Mouse (Mus musculus) lung, postnatal 0 days (tissue): Measurements from ENCODE around the gene Rars2. TPM values are rescaled to one million over a fixed set of nuclear protein-coding genes. Genes with fewer than 3 reads are reported as not detected.

ENCODE experiments used
- ATAC-seq: fragments of 200-750 bp; cut with Nextera tagmentation; 2 replicates; pipeline ENCODE4 v1.8.0; 2017; ENCODE audit warnings: moderate library complexity
- DNase-seq: peaks from one replicate; pipeline ENCODE4 v3.0.0-alpha.2; 2016; ENCODE audit warnings: low spot score
- H3K27ac ChIP-seq: fragments of 300-500 bp; sonication (generic); 2 replicates; pipeline ENCODE4 v1.5.1; 2014; ENCODE audit warnings: antibody characterized with exemption, mild to moderate bottlenecking, low read length, mixed read lengths
- H3K27me3 ChIP-seq: fragments of 300-500 bp; sonication (generic); replicated peaks from 2 replicates; pipeline ENCODE4 v1.6.1; 2014; ENCODE audit warnings: low read length, mixed read lengths; ENCODE audit not compliant: insufficient read depth
- H3K36me3 ChIP-seq: fragments of 300-500 bp; sonication (generic); 2 replicates; pipeline ENCODE4 v1.6.1; 2014; ENCODE audit warnings: low read length, mixed read lengths; ENCODE audit not compliant: insufficient read depth
- H3K4me1 ChIP-seq: fragments of 300-500 bp; sonication (generic); 2 replicates; pipeline ENCODE4 v1.6.1; 2014; ENCODE audit warnings: antibody characterized with exemption, low read depth, low read length, mixed read lengths; ENCODE audit not compliant: insufficient read depth
- H3K4me2 ChIP-seq: fragments of 300-500 bp; sonication (generic); replicated peaks from 2 replicates; pipeline ENCODE4 v1.6.1; 2014; ENCODE audit warnings: low read depth, mild to moderate bottlenecking, low read length, moderate library complexity, mixed read lengths
- H3K4me3 ChIP-seq: fragments of 300-500 bp; sonication (generic); 2 replicates; pipeline ENCODE4 v1.5.1; 2014; ENCODE audit warnings: low read depth, low read length
- H3K9ac ChIP-seq: fragments of 300-500 bp; sonication (generic); replicated peaks from 2 replicates; pipeline ENCODE4 v1.6.1; 2014; ENCODE audit warnings: low read depth, mild to moderate bottlenecking
- H3K9me3 ChIP-seq: fragments of 300-500 bp; sonication (generic); 2 replicates; pipeline ENCODE4 v1.6.1; 2016; ENCODE audit warnings: low read length, mixed read lengths
- CTCF ChIP-seq: IDR thresholded peaks from 2 replicates; pipeline ENCODE4 v1.5.1; 2016; ENCODE audit warnings: antibody characterized with exemption, mild to moderate bottlenecking
- EP300 ChIP-seq: IDR thresholded peaks from 2 replicates; pipeline ENCODE4 v1.6.1; 2016; ENCODE audit warnings: antibody characterized with exemption, mild to moderate bottlenecking, control low read depth
- WGBS: fragments of 180-500 bp; shearing (Covaris S2); extraction: QIAGEN DNeasy Blood & Tissue Kit; methylation state at CpG from one replicate; pipeline ENCODE4 v1.1.7; 2014; 5-methylcytosine and 5-hydroxymethylcytosine counted together
- polyA plus RNA-seq: library from polyadenylated mRNA; unstranded; fragments of >200 nt; fragmentation: Nextera tagmentation; extraction: Ambion mirVana; gene quantifications from 2 replicates; pipeline ENCODE4 v1.2.1, GENCODE M21; 2015

Gene Rars2
- polyA plus RNA-seq, 1 experiment from 2014 or later = 31.9 TPM

DNA sequence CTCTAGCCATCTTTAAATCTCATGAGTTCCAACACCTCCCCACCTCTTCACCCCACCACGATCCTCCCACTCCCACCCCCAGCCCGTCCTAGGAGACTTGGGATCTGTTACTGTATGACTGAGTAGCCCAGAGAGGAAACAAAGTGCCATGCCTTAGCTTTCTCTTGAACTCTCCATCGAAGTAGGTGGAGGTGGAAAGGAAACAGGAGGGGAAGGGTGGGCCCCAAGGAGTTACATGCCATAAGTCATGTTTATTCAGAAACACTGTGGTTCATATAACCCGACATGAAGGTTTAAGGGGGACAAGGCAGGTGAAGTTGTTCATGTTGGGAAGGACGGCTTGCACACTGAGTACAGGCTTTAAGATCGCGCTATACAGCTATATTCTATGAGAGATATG is 22.6 kb downstream of the Rars2 start:
- TF ChIP-seq EP300 (no peak), CTCF (no peak)
- Histone ChIP-seq H3K4me3 (no peak overlapping the region), H3K4me1 (no peaks in the 10 kb centered on the region), H3K27me3 (no peaks in the 10 kb centered on the region), H3K27ac (no peak overlapping the region), H3K4me2 (no peak overlapping the region), H3K9me3 (no peaks in the 10 kb centered on the region), H3K9ac (no peak overlapping the region), H3K36me3 (peaks cover 11% of the 10 kb centered on the region; the same call in 1 of the 2 replicates)
- 90% methylated on average over 7 of the region's 7 CpGs for WGBS
- DNase-seq (no peak), ATAC-seq (no peak)

DNA sequence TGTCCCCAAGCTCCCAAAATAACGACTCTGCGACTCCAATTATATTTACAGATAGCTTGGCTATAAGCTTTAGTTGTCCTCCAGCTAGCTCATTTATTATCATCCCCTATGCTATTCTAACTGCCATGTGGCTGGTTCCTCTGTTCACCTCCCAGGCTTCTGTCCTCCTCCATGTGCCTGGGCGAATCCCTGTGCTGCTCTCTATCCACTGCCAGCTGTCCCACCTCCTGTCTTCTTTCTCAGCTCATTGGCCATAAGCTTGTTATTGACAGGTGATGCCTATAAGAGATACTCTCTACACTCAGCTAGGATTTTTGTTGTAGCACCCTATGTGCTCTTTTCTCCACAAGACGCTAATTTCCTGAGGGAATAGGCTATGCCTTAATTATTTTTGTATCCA is 23.1 kb downstream of the Rars2 start:
- 87% methylated on average over 4 of the region's 4 CpGs for WGBS
- H3K36me3 ChIP-seq = peaks cover 11% of the 10 kb centered on the region; the same call in 1 of the 2 replicates
- DNase-seq = no peak
- TF ChIP-seq EP300 (no peak), CTCF (no peak)
- H3K4me3 ChIP-seq = no peak overlapping the region
- H3K4me1 ChIP-seq = no peaks in the 10 kb centered on the region
- H3K27ac ChIP-seq = no peak overlapping the region
- H3K4me2 ChIP-seq = no peak overlapping the region
- H3K9ac ChIP-seq = no peak overlapping the region
- no peaks in the 10 kb centered on the region for H3K27me3 ChIP-seq
- H3K9me3 ChIP-seq = no peaks in the 10 kb centered on the region
- ATAC-seq = no peak

- H3K9ac ChIP-seq = no peak overlapping the region
- H3K4me1 ChIP-seq = no peaks in the 10 kb centered on the region
- TF ChIP-seq EP300 (no peak), CTCF (no peak)
- H3K27me3 ChIP-seq = no peaks in the 10 kb centered on the region
- ATAC-seq = no peak
- 88% methylated on average over 5 of the region's 5 CpGs for WGBS
- no peaks in the 10 kb centered on the region for H3K9me3 ChIP-seq
- peaks cover 9% of the 10 kb centered on the region; the same call in 1 of the 2 replicates for H3K36me3 ChIP-seq
- no peak overlapping the region for H3K27ac ChIP-seq
- no peak overlapping the region for H3K4me2 ChIP-seq
- H3K4me3 ChIP-seq = no peak overlapping the region
- DNase-seq = no peak
Measured at GRCm38 (mm10) chr4:34639745-34640364, 25.1 kb downstream of the Rars2 start.

- H3K4me2 ChIP-seq = no peak overlapping the region
- H3K27ac ChIP-seq = no peak overlapping the region
- no peaks in the 10 kb centered on the region for H3K27me3 ChIP-seq
- ATAC-seq = no peak
- no peaks in the 10 kb centered on the region for H3K9me3 ChIP-seq
- no peak overlapping the region for H3K4me3 ChIP-seq
- no peaks in the 10 kb centered on the region for H3K4me1 ChIP-seq
- 98% methylated on average over 3 of the region's 3 CpGs for WGBS
- no peak overlapping the region for H3K9ac ChIP-seq
- peaks cover 6% of the 10 kb centered on the region; the same call in 1 of the 2 replicates for H3K36me3 ChIP-seq
- no peak for DNase-seq
- TF ChIP-seq CTCF (no peak), EP300 (no peak)
Measured at GRCm38 (mm10) chr4:34640731-34641130, 26.0 kb downstream of the Rars2 start.

DNA sequence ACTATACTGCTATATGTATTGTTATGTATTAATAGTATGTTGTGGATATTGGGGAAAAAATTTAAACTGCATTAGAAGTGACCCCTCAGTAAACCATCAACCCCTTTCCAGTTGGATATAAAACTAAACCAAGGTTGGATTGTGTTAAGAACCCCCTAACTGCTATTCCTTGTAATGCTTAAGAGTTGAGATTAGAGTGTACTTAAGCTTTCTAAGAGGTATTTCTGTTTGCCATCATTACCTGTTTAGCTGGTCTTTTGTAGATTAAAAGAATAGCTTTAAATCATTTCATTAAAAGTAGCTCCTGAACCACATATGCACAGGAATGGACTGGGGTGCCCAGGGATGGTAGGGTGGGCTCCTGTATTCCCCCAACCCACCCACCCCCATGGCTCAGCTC is 30.0 kb downstream of the Rars2 start:
- Histone ChIP-seq H3K36me3 (peaks cover 15% of the 10 kb centered on the region; the same call in 1 of the 2 replicates), H3K4me2 (0 out of 2 replicates have a peak overlapping the region, but pooled peaks have one; percentile 3), H3K27ac (0 out of 2 replicates have a peak overlapping the region, but pooled peaks have one; percentile 51), H3K27me3 (no peaks in the 10 kb centered on the region), H3K4me1 (no peaks in the 10 kb centered on the region), H3K9ac (no peak overlapping the region), H3K9me3 (no peaks in the 10 kb centered on the region), H3K4me3 (no peak overlapping the region)
- peak; percentile 55; the same call in 1 of the 2 replicates for ATAC-seq
- DNase-seq = peak; percentile 61
- TF ChIP-seq EP300 (0 out of 2 replicates have a peak, but pooled peaks have one; percentile 17), CTCF (no peak)

DNA sequence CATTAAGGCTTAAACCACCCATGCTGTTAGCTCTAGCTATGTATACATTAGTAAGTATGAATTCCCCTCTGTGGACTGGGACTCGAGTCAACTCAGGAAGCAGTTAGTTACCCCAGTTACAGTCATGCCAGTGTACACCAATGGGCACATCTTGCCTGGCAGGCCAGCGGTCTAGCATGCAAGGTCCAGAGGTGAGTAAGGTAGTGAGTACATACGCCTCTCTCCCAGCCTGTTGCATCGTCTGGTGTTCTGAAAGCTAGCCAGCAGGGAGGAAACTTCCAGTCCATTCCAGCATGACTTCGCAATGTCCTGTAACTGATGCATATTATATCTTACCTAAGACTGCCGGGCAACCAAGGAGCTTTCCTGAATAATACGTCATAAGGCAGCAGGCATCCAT is 38.4 kb downstream of the Rars2 start:
- no peak for ATAC-seq
- 87% methylated on average over 7 of the region's 7 CpGs for WGBS
- Histone ChIP-seq H3K4me1 (no peaks in the 10 kb centered on the region), H3K4me2 (no peak overlapping the region), H3K4me3 (no peak overlapping the region), H3K27me3 (no peaks in the 10 kb centered on the region), H3K9me3 (no peaks in the 10 kb centered on the region), H3K36me3 (peaks cover 14% of the 10 kb centered on the region), H3K27ac (no peak overlapping the region), H3K9ac (no peak overlapping the region)
- no peak for TF ChIP-seq CTCF
- no peak for TF ChIP-seq EP300
- DNase-seq = no peak
